Mouse (Mus musculus): ENCODE data around the gene Rnf41. TPM values are rescaled to one million over a fixed set of nuclear protein-coding genes. Genes with fewer than 3 reads are reported as not detected.

Gene Rnf41
- polyA plus RNA-seq, 1 experiment from 2014 or later, result 42.1 TPM

- no peak for DNase-seq (ENCODE audit: low spot score)
- no peak overlapping the region for H3K27ac ChIP-seq (replicated peaks)
- no peak overlapping the region for H3K4me3 ChIP-seq
- no peaks in the 10 kb centered on the region for H3K27me3 ChIP-seq (replicated peaks; ENCODE audit: low read depth, poor library complexity, severe bottlenecking)
- 83% methylated on average over 10 of the region's 10 CpGs for WGBS
- no peaks in the 10 kb centered on the region for H3K9me3 ChIP-seq
- no peaks in the 10 kb centered on the region for H3K4me1 ChIP-seq
- peaks cover 84% of the 10 kb centered on the region for H3K36me3 ChIP-seq (replicated peaks)
Measured at GRCm38 (mm10) chr10:128438675-128439279, 27.3 kb downstream of the Rnf41 start.

- Histone ChIP-seq H3K36me3 (replicated peaks) (peaks cover 69% of the 10 kb centered on the region), H3K27ac (replicated peaks) (no peak overlapping the region), H3K4me1 (0 out of 2 replicates have a peak, but pooled peaks cover 3% of the 10 kb centered on the region), H3K4me3 (no peak overlapping the region), H3K27me3 (replicated peaks; ENCODE audit: low read depth, poor library complexity, severe bottlenecking) (no peaks in the 10 kb centered on the region), H3K9me3 (no peaks in the 10 kb centered on the region)
- WGBS, result 76% methylated on average over 10 of the region's 10 CpGs
- DNase-seq (ENCODE audit: low spot score), result no peak
Measured at GRCm38 (mm10) chr10:128440407-128440806, 28.9 kb downstream of the Rnf41 start.

- Histone ChIP-seq H3K36me3 (replicated peaks) (peaks cover 58% of the 10 kb centered on the region), H3K4me3 (no peak overlapping the region)
Measured at GRCm38 (mm10) chr10:128441324-128442119, 30.1 kb downstream of the Rnf41 start.

GRCm38 (mm10) chr10:128442718-128443117 lies 31.3 kb downstream of the Rnf41 start:
- Histone ChIP-seq H3K27me3 (replicated peaks; ENCODE audit: low read depth, poor library complexity, severe bottlenecking) (no peaks in the 10 kb centered on the region), H3K9me3 (no peaks in the 10 kb centered on the region), H3K27ac (replicated peaks) (no peak overlapping the region), H3K4me1 (0 out of 2 replicates have a peak, but pooled peaks cover 3% of the 10 kb centered on the region), H3K4me3 (no peak overlapping the region), H3K36me3 (replicated peaks) (peaks cover 46% of the 10 kb centered on the region)
- WGBS, result 88% methylated on average over 1 of the region's 1 CpGs
- no peak for DNase-seq (ENCODE audit: low spot score)

More at GRCm38 (mm10) chr10:128441324-128442119, 30.1 kb downstream of the Rnf41 start:
- H3K27me3 ChIP-seq (replicated peaks; ENCODE audit: low read depth, poor library complexity, severe bottlenecking), result no peaks in the 10 kb centered on the region
- 92% methylated on average over 10 of the region's 10 CpGs for WGBS
- 0 out of 2 replicates have a peak, but pooled peaks cover 3% of the 10 kb centered on the region for H3K4me1 ChIP-seq
- no peaks in the 10 kb centered on the region for H3K9me3 ChIP-seq
- no peak for DNase-seq (ENCODE audit: low spot score)
- no peak overlapping the region for H3K27ac ChIP-seq (replicated peaks)

GRCm38 (mm10) chr10:128444354-128444753 lies 32.9 kb downstream of the Rnf41 start:
- 70% methylated on average over 6 of the region's 6 CpGs for WGBS
- Histone ChIP-seq H3K4me1 (0 out of 2 replicates have a peak, but pooled peaks cover 3% of the 10 kb centered on the region), H3K27me3 (replicated peaks; ENCODE audit: low read depth, poor library complexity, severe bottlenecking) (no peaks in the 10 kb centered on the region), H3K27ac (replicated peaks) (no peak overlapping the region), H3K36me3 (replicated peaks) (peaks cover 29% of the 10 kb centered on the region), H3K9me3 (no peaks in the 10 kb centered on the region), H3K4me3 (no peak overlapping the region)
- DNase-seq (ENCODE audit: low spot score), result no peak

GRCm38 (mm10) chr10:128445407-128445806 lies 34.0 kb downstream of the Rnf41 start:
- Histone ChIP-seq H3K27me3 (replicated peaks; ENCODE audit: low read depth, poor library complexity, severe bottlenecking) (no peaks in the 10 kb centered on the region), H3K36me3 (replicated peaks) (peaks cover 19% of the 10 kb centered on the region), H3K4me1 (0 out of 2 replicates have a peak, but pooled peaks cover 3% of the 10 kb centered on the region), H3K9me3 (no peaks in the 10 kb centered on the region), H3K27ac (replicated peaks) (no peak overlapping the region), H3K4me3 (no peak overlapping the region)
- 85% methylated on average over 4 of the region's 4 CpGs for WGBS
- no peak for DNase-seq (ENCODE audit: low spot score)

GRCm38 (mm10) chr10:128451014-128451413 lies 39.6 kb downstream of the Rnf41 start:
- no peak for DNase-seq (ENCODE audit: low spot score)
- Histone ChIP-seq H3K27me3 (replicated peaks; ENCODE audit: low read depth, poor library complexity, severe bottlenecking) (no peaks in the 10 kb centered on the region), H3K4me3 (no peak overlapping the region), H3K27ac (replicated peaks) (no peak overlapping the region), H3K36me3 (replicated peaks) (no peaks in the 10 kb centered on the region), H3K4me1 (peaks cover 7% of the 10 kb centered on the region; the same call in 1 of the 2 replicates), H3K9me3 (no peaks in the 10 kb centered on the region)
- 87% methylated on average over 6 of the region's 6 CpGs for whole genome bisulfite sequencing

GRCm38 (mm10) chr10:128454471-128454870 lies 43.0 kb downstream of the Rnf41 start:
- Histone ChIP-seq H3K27ac (replicated peaks) (peak overlapping the region; percentile 59; the same call in 1 of the 2 replicates), H3K27me3 (replicated peaks; ENCODE audit: low read depth, poor library complexity, severe bottlenecking) (peaks cover 12% of the 10 kb centered on the region), H3K36me3 (replicated peaks) (no peaks in the 10 kb centered on the region), H3K9me3 (no peaks in the 10 kb centered on the region), H3K4me3 (no peak overlapping the region), H3K4me1 (peaks cover 7% of the 10 kb centered on the region; the same call in 1 of the 2 replicates)
- 78% methylated on average over 3 of the region's 3 CpGs for WGBS
- no peak for DNase-seq (ENCODE audit: low spot score)

GRCm38 (mm10) chr10:128455280-128455679 lies 43.8 kb downstream of the Rnf41 start:
- H3K4me3 ChIP-seq, result peak overlapping the region; percentile 33; the same call in 1 of the 2 replicates
- WGBS, result 4% methylated on average over 6 of the region's 6 CpGs
- peak; percentile 80 for DNase-seq (ENCODE audit: low spot score)
- H3K36me3 ChIP-seq (replicated peaks), result no peaks in the 10 kb centered on the region
- H3K4me1 ChIP-seq, result peaks cover 12% of the 10 kb centered on the region
- peak overlapping the region; percentile 59; the same call in 1 of the 2 replicates for H3K27ac ChIP-seq (replicated peaks)
- H3K9me3 ChIP-seq, result no peaks in the 10 kb centered on the region
- H3K27me3 ChIP-seq (replicated peaks; ENCODE audit: low read depth, poor library complexity, severe bottlenecking), result peaks cover 12% of the 10 kb centered on the region

- WGBS, result 83% methylated on average over 6 of the region's 6 CpGs
- peaks cover 12% of the 10 kb centered on the region for H3K27me3 ChIP-seq (replicated peaks; ENCODE audit: low read depth, poor library complexity, severe bottlenecking)
- peak overlapping the region; percentile 94 for H3K4me3 ChIP-seq
- peaks cover 22% of the 10 kb centered on the region for H3K4me1 ChIP-seq
- DNase-seq (ENCODE audit: low spot score), result no peak
- H3K27ac ChIP-seq (replicated peaks), result no peak overlapping the region
- no peaks in the 10 kb centered on the region for H3K9me3 ChIP-seq
- peaks cover 18% of the 10 kb centered on the region for H3K36me3 ChIP-seq (replicated peaks)
Measured at GRCm38 (mm10) chr10:128457676-128458075, 46.2 kb downstream of the Rnf41 start.

- WGBS, result under 1% methylated on average over 29 of the region's 29 CpGs
- no peaks in the 10 kb centered on the region for H3K9me3 ChIP-seq
- H3K36me3 ChIP-seq (replicated peaks), result peaks cover 25% of the 10 kb centered on the region
- peak overlapping the region; percentile 94 for H3K4me3 ChIP-seq
- DNase-seq (ENCODE audit: low spot score), result peak; percentile 94
- H3K27ac ChIP-seq (replicated peaks), result peak overlapping the region; percentile 98
- peaks cover 22% of the 10 kb centered on the region for H3K4me1 ChIP-seq
- peaks cover 12% of the 10 kb centered on the region for H3K27me3 ChIP-seq (replicated peaks; ENCODE audit: low read depth, poor library complexity, severe bottlenecking)
Measured at GRCm38 (mm10) chr10:128458348-128458718, 46.9 kb downstream of the Rnf41 start.

- peak; percentile 90 for DNase-seq (ENCODE audit: low spot score)
- peak within 1 kb of the TSS; percentile 94 for H3K4me3 ChIP-seq
- H3K27me3 ChIP-seq (replicated peaks; ENCODE audit: low read depth, poor library complexity, severe bottlenecking), result peaks cover 12% of the 10 kb centered on the region
- peaks cover 30% of the 10 kb centered on the region for H3K36me3 ChIP-seq (replicated peaks)
- H3K9me3 ChIP-seq, result no peaks in the 10 kb centered on the region
- under 1% methylated on average over 86 of the region's 86 CpGs for WGBS
- H3K4me1 ChIP-seq, result peaks cover 22% of the 10 kb centered on the region
- peak within 1 kb of the TSS; percentile 98 for H3K27ac ChIP-seq (replicated peaks)
Measured at GRCm38 (mm10) chr10:128458719-128459408, 47.4 kb downstream of the Rnf41 start, which contains the start of gene Smarcc2. Gene Smarcc2, plus strand, starts transcription at chr10:128459248.

Measured in embryonic facial prominence, embryonic 10.5 days (tissue).